Mouse (Mus musculus): ENCODE measurements around the gene Rapgef6. TPM values are rescaled to one million over a fixed set of nuclear protein-coding genes. Genes with fewer than 3 reads are reported as not detected.

The Rapgef6 gene
- polyA plus RNA-seq, 1 experiment = 47.2 TPM

GRCm38 (mm10) chr11:54726571-54727062, 204.0 kb downstream of the Rapgef6 start:
- Histone ChIP-seq H3K4me1 (ENCODE audit: control insufficient read depth, insufficient read depth, insufficient read length) (peaks cover 36% of the 10 kb centered on the region), H3K4me3 (ENCODE audit: extremely low read depth, insufficient read depth, insufficient read length) (no peak overlapping the region; the same call in 1 of the 2 replicates), H3K36me3 (ENCODE audit: control insufficient read depth, insufficient read depth, low read length) (peaks cover 8% of the 10 kb centered on the region; the same call in 1 of the 2 replicates), H3K27me3 (ENCODE audit: control insufficient read depth, insufficient read depth, low read length) (no peaks in the 10 kb centered on the region), H3K27ac (ENCODE audit: insufficient read depth, low read length) (peak overlapping the region; percentile 96)
- TF ChIP-seq CTCF (IDR thresholded peaks at IDR 0.05; ENCODE audit: extremely low read depth, insufficient read depth, insufficient read length, insufficient replicate concordance) = no peak
- no peak for TF ChIP-seq POLR2A (IDR thresholded peaks at IDR 0.05; ENCODE audit: low read depth, low read length)
- no peak for DNase-seq (ENCODE audit: low read depth in 1 of 2, low spot score in 2 of 2)
- WGBS = 48% methylated on average over 3 of the region's 3 CpGs

GRCm38 (mm10) chr11:54727327-54727901, 204.8 kb downstream of the Rapgef6 start:
- WGBS = 8% methylated on average over 5 of the region's 5 CpGs
- H3K36me3 ChIP-seq (ENCODE audit: control insufficient read depth, insufficient read depth, low read length) = peaks cover 3% of the 10 kb centered on the region; the same call in 1 of the 2 replicates
- H3K27ac ChIP-seq (ENCODE audit: insufficient read depth, low read length) = peak overlapping the region; percentile 96
- no peaks in the 10 kb centered on the region for H3K27me3 ChIP-seq (ENCODE audit: control insufficient read depth, insufficient read depth, low read length)
- no peak for TF ChIP-seq POLR2A (IDR thresholded peaks at IDR 0.05; ENCODE audit: low read depth, low read length)
- no peak for TF ChIP-seq CTCF (IDR thresholded peaks at IDR 0.05; ENCODE audit: extremely low read depth, insufficient read depth, insufficient read length, insufficient replicate concordance)
- H3K4me1 ChIP-seq (ENCODE audit: control insufficient read depth, insufficient read depth, insufficient read length) = peaks cover 36% of the 10 kb centered on the region
- DNase-seq (ENCODE audit: low read depth in 1 of 2, low spot score in 2 of 2) = peak; percentile 68 to 77
- H3K4me3 ChIP-seq (ENCODE audit: extremely low read depth, insufficient read depth, insufficient read length) = no peak overlapping the region

GRCm38 (mm10) chr11:54728371-54728770, 205.7 kb downstream of the Rapgef6 start:
- H3K4me1 ChIP-seq (ENCODE audit: control insufficient read depth, insufficient read depth, insufficient read length) = peaks cover 39% of the 10 kb centered on the region
- 11% methylated on average over 2 of the region's 2 CpGs for WGBS
- peak overlapping the region; percentile 96 for H3K27ac ChIP-seq (ENCODE audit: insufficient read depth, low read length)
- DNase-seq (ENCODE audit: low read depth in 1 of 2, low spot score in 2 of 2) = peak; percentile 18 to 42
- TF ChIP-seq CTCF (IDR thresholded peaks at IDR 0.05; ENCODE audit: extremely low read depth, insufficient read depth, insufficient read length, insufficient replicate concordance) (no peak), POLR2A (IDR thresholded peaks at IDR 0.05; ENCODE audit: low read depth, low read length) (no peak)
- no peaks in the 10 kb centered on the region for H3K27me3 ChIP-seq (ENCODE audit: control insufficient read depth, insufficient read depth, low read length)
- 0 out of 2 replicates have a peak, but pooled peaks cover 2% of the 10 kb centered on the region for H3K36me3 ChIP-seq (ENCODE audit: control insufficient read depth, insufficient read depth, low read length)
- H3K4me3 ChIP-seq (ENCODE audit: extremely low read depth, insufficient read depth, insufficient read length) = no peak overlapping the region

GRCm38 (mm10) chr11:54729311-54729710, 206.7 kb downstream of the Rapgef6 start:
- Histone ChIP-seq H3K36me3 (ENCODE audit: control insufficient read depth, insufficient read depth, low read length) (no peaks in the 10 kb centered on the region), H3K27me3 (ENCODE audit: control insufficient read depth, insufficient read depth, low read length) (no peaks in the 10 kb centered on the region), H3K4me3 (ENCODE audit: extremely low read depth, insufficient read depth, insufficient read length) (no peak overlapping the region), H3K27ac (ENCODE audit: insufficient read depth, low read length) (peak overlapping the region; percentile 52; the same call in 1 of the 2 replicates), H3K4me1 (ENCODE audit: control insufficient read depth, insufficient read depth, insufficient read length) (peaks cover 41% of the 10 kb centered on the region)
- DNase-seq (ENCODE audit: low read depth in 1 of 2, low spot score in 2 of 2) = no peak
- 67% methylated on average over 3 of the region's 3 CpGs for WGBS
- no peak for TF ChIP-seq POLR2A (IDR thresholded peaks at IDR 0.05; ENCODE audit: low read depth, low read length)
- no peak for TF ChIP-seq CTCF (IDR thresholded peaks at IDR 0.05; ENCODE audit: extremely low read depth, insufficient read depth, insufficient read length, insufficient replicate concordance)

GRCm38 (mm10) chr11:54730931-54731330, 208.3 kb downstream of the Rapgef6 start:
- peaks cover 33% of the 10 kb centered on the region for H3K4me1 ChIP-seq (ENCODE audit: control insufficient read depth, insufficient read depth, insufficient read length)
- H3K36me3 ChIP-seq (ENCODE audit: control insufficient read depth, insufficient read depth, low read length) = peaks cover 5% of the 10 kb centered on the region
- no peaks in the 10 kb centered on the region for H3K27me3 ChIP-seq (ENCODE audit: control insufficient read depth, insufficient read depth, low read length)
- no peak for TF ChIP-seq CTCF (IDR thresholded peaks at IDR 0.05; ENCODE audit: extremely low read depth, insufficient read depth, insufficient read length, insufficient replicate concordance)
- TF ChIP-seq POLR2A (IDR thresholded peaks at IDR 0.05; ENCODE audit: low read depth, low read length) = no peak
- no peak overlapping the region for H3K4me3 ChIP-seq (ENCODE audit: extremely low read depth, insufficient read depth, insufficient read length)
- WGBS = 91% methylated on average over 5 of the region's 5 CpGs
- H3K27ac ChIP-seq (ENCODE audit: insufficient read depth, low read length) = no peak overlapping the region
- no peak for DNase-seq (ENCODE audit: low read depth in 1 of 2, low spot score in 2 of 2)

- H3K27ac ChIP-seq (ENCODE audit: insufficient read depth, low read length) = no peak overlapping the region
- H3K27me3 ChIP-seq (ENCODE audit: control insufficient read depth, insufficient read depth, low read length) = no peaks in the 10 kb centered on the region
- H3K4me3 ChIP-seq (ENCODE audit: extremely low read depth, insufficient read depth, insufficient read length) = no peak overlapping the region
- TF ChIP-seq CTCF (IDR thresholded peaks at IDR 0.05; ENCODE audit: extremely low read depth, insufficient read depth, insufficient read length, insufficient replicate concordance) (no peak), POLR2A (IDR thresholded peaks at IDR 0.05; ENCODE audit: low read depth, low read length) (no peak)
- no peak for DNase-seq (ENCODE audit: low read depth in 1 of 2, low spot score in 2 of 2)
- H3K36me3 ChIP-seq (ENCODE audit: control insufficient read depth, insufficient read depth, low read length) = peaks cover 5% of the 10 kb centered on the region
- 82% methylated on average over 7 of the region's 7 CpGs for WGBS
- peaks cover 29% of the 10 kb centered on the region for H3K4me1 ChIP-seq (ENCODE audit: control insufficient read depth, insufficient read depth, insufficient read length)
Measured at GRCm38 (mm10) chr11:54731367-54731766, 208.7 kb downstream of the Rapgef6 start.

- peaks cover 5% of the 10 kb centered on the region for H3K36me3 ChIP-seq (ENCODE audit: control insufficient read depth, insufficient read depth, low read length)
- H3K27me3 ChIP-seq (ENCODE audit: control insufficient read depth, insufficient read depth, low read length) = no peaks in the 10 kb centered on the region
- DNase-seq (ENCODE audit: low read depth in 1 of 2, low spot score in 2 of 2) = peak; percentile 48 to 56
- no peak overlapping the region for H3K27ac ChIP-seq (ENCODE audit: insufficient read depth, low read length)
- 25% methylated on average over 7 of the region's 7 CpGs for WGBS
- H3K4me3 ChIP-seq (ENCODE audit: extremely low read depth, insufficient read depth, insufficient read length) = no peak overlapping the region
- peaks cover 14% of the 10 kb centered on the region for H3K4me1 ChIP-seq (ENCODE audit: control insufficient read depth, insufficient read depth, insufficient read length)
- TF ChIP-seq CTCF (IDR thresholded peaks at IDR 0.05; ENCODE audit: extremely low read depth, insufficient read depth, insufficient read length, insufficient replicate concordance) (no peak), POLR2A (IDR thresholded peaks at IDR 0.05; ENCODE audit: low read depth, low read length) (no peak)
Measured at GRCm38 (mm10) chr11:54733546-54733945, 210.9 kb downstream of the Rapgef6 start.

Data from spleen, adult 2 months (tissue).